Mouse (Mus musculus) G1E (cell line): ENCODE measurements around the gene Dlg5. TPM values are rescaled to one million over a fixed set of nuclear protein-coding genes. Genes with fewer than 3 reads are reported as not detected.

Source experiments
- ATAC-seq: 2 replicates; pipeline ENCODE4 v1.8.0; 2016; ENCODE audit warnings: mild to moderate bottlenecking; ENCODE audit not compliant: insufficient number of reproducible peaks, poor library complexity, low FRiP score, severe bottlenecking; ENCODE audit errors: extremely low read depth
- DNase-seq: peaks from one replicate; pipeline ENCODE4 v3.0.0; 2012; ENCODE audit warnings: low spot score
- H3K27me3 ChIP-seq: 2 replicates; pipeline ENCODE4 v1.6.1; 2012; ENCODE audit warnings: mild to moderate bottlenecking, low read length, inconsistent platforms; ENCODE audit not compliant: insufficient read depth
- H3K36me3 ChIP-seq: replicated peaks from 2 replicates; pipeline ENCODE3; 2012; ENCODE audit warnings: mild to moderate bottlenecking, inconsistent platforms
- H3K4me1 ChIP-seq: 2 replicates; pipeline ENCODE4 v1.6.1; 2012; ENCODE audit warnings: low read depth, low read length, inconsistent platforms, mixed read lengths; ENCODE audit not compliant: insufficient read depth
- H3K4me3 ChIP-seq: 2 replicates; pipeline ENCODE4 v1.5.1; 2012; ENCODE audit warnings: low read depth, mild to moderate bottlenecking, inconsistent platforms, low read length, moderate library complexity, mixed read lengths
- H3K9me3 ChIP-seq: replicated peaks from 2 replicates; pipeline ENCODE4 v1.6.1; 2012; ENCODE audit warnings: inconsistent platforms
- CTCF ChIP-seq: IDR thresholded peaks from 2 replicates; pipeline ENCODE4 v1.5.1; 2012; ENCODE audit warnings: low read depth, low read length, inconsistent platforms, mixed read lengths
- GATA1 ChIP-seq: IDR thresholded peaks from 2 replicates; pipeline ENCODE4 v1.6.1; 2012; ENCODE audit warnings: borderline replicate concordance, low read length, inconsistent platforms, mixed read lengths
- GATA2 ChIP-seq: IDR thresholded peaks from 2 replicates; pipeline ENCODE4 v1.6.1; 2012; ENCODE audit warnings: low read depth, low read length, inconsistent platforms, borderline replicate concordance
- POLR2AphosphoS5 ChIP-seq: IDR thresholded peaks from 2 replicates; pipeline ENCODE4 v1.6.1; 2012; ENCODE audit warnings: low read depth, low read length, inconsistent platforms; ENCODE audit not compliant: insufficient replicate concordance
- TAL1 ChIP-seq: conservative IDR thresholded peaks from 2 replicates; pipeline ENCODE4 v1.6.1; 2012; ENCODE audit warnings: low read depth, low read length, inconsistent platforms, mixed read lengths
- polyA plus RNA-seq: library from polyadenylated mRNA; stranded (reverse); fragments of >175 nt; gene quantifications from 2 replicates; pipeline ENCODE4 v1.2.3, GENCODE M21; 2012
- total RNA-seq, 2 experiments: library from RNA; stranded (forward) in 1 of 2; stranded (reverse) in 1 of 2; fragments of 200-1000 nt in 1 of 2; fragments of >200 nt in 1 of 2; fragmentation: Nextera tagmentation in 1 of 2; gene quantifications; 2 replicates each; pipeline ENCODE4 v1.2.3; 2014 to 2017

Dlg5 gene
- total and polyA plus RNA-seq, 3 experiments: 2.4 to 22.7 (median 13.6) TPM

- Histone ChIP-seq H3K9me3 (no peaks in the 10 kb centered on the region), H3K4me1 (peaks cover 77% of the 10 kb centered on the region), H3K4me3 (peak overlapping the region; percentile 33; the same call in 1 of the 2 replicates), H3K36me3 (peaks cover 50% of the 10 kb centered on the region), H3K27me3 (no peaks in the 10 kb centered on the region)
- no peak for TF ChIP-seq TAL1
- no peak for TF ChIP-seq POLR2AphosphoS5
- no peak for TF ChIP-seq GATA2
- no peak for TF ChIP-seq GATA1
- no peak for TF ChIP-seq CTCF
- ATAC-seq (no peak), DNase-seq (no peak)
Observed at GRCm38 (mm10) chr14:24136908-24137307, 108.8 kb downstream of the Dlg5 start.

- DNase-seq (no peak), ATAC-seq (no peak)
- H3K4me3 ChIP-seq: no peak overlapping the region
- TF ChIP-seq TAL1 (no peak), GATA1 (no peak), GATA2 (no peak), CTCF (no peak), POLR2AphosphoS5 (no peak)
- peaks cover 60% of the 10 kb centered on the region for H3K4me1 ChIP-seq
- no peaks in the 10 kb centered on the region for H3K27me3 ChIP-seq
- H3K36me3 ChIP-seq: peaks cover 50% of the 10 kb centered on the region
- H3K9me3 ChIP-seq: no peaks in the 10 kb centered on the region
Observed at GRCm38 (mm10) chr14:24134623-24135290, 111.0 kb downstream of the Dlg5 start.

GRCm38 (mm10) chr14:24133801-24134200, 111.9 kb downstream of the Dlg5 start:
- TF ChIP-seq TAL1 (no peak), POLR2AphosphoS5 (no peak), GATA1 (no peak), CTCF (no peak), GATA2 (no peak)
- DNase-seq: no peak
- peaks cover 44% of the 10 kb centered on the region for H3K36me3 ChIP-seq
- H3K4me1 ChIP-seq: peaks cover 50% of the 10 kb centered on the region
- no peaks in the 10 kb centered on the region for H3K9me3 ChIP-seq
- no peak for ATAC-seq
- no peak overlapping the region for H3K4me3 ChIP-seq
- H3K27me3 ChIP-seq: no peaks in the 10 kb centered on the region

- peaks cover 33% of the 10 kb centered on the region for H3K4me1 ChIP-seq
- TF ChIP-seq TAL1 (no peak), CTCF (peak; percentile 62)
- H3K36me3 ChIP-seq: peaks cover 29% of the 10 kb centered on the region
- ATAC-seq (peak; percentile 49; the same call in 1 of the 2 replicates), DNase-seq (peak; percentile 41)
- no peak overlapping the region for H3K4me3 ChIP-seq
- H3K9me3 ChIP-seq: no peaks in the 10 kb centered on the region
- no peaks in the 10 kb centered on the region for H3K27me3 ChIP-seq
Observed at GRCm38 (mm10) chr14:24132092-24132491, 113.6 kb downstream of the Dlg5 start.

GRCm38 (mm10) chr14:24125069-24125468, 120.7 kb downstream of the Dlg5 start:
- H3K9me3 ChIP-seq: no peaks in the 10 kb centered on the region
- no peak overlapping the region for H3K4me3 ChIP-seq
- H3K27me3 ChIP-seq: peaks cover 7% of the 10 kb centered on the region
- H3K36me3 ChIP-seq: no peaks in the 10 kb centered on the region
- no peak for TF ChIP-seq CTCF
- TF ChIP-seq GATA2: no peak
- TF ChIP-seq TAL1: no peak
- no peaks in the 10 kb centered on the region for H3K4me1 ChIP-seq
- DNase-seq: no peak
- no peak for ATAC-seq

GRCm38 (mm10) chr14:24124171-24124570, 121.5 kb downstream of the Dlg5 start:
- H3K4me1 ChIP-seq: no peaks in the 10 kb centered on the region
- ATAC-seq: no peak

More at GRCm38 (mm10) chr14:24124171-24124570, 121.5 kb downstream of the Dlg5 start:
- H3K27me3 ChIP-seq: peaks cover 10% of the 10 kb centered on the region
- no peaks in the 10 kb centered on the region for H3K36me3 ChIP-seq
- DNase-seq: no peak
- TF ChIP-seq CTCF (no peak), GATA1 (no peak), POLR2AphosphoS5 (no peak), TAL1 (no peak), GATA2 (no peak)
- no peaks in the 10 kb centered on the region for H3K9me3 ChIP-seq
- no peak overlapping the region for H3K4me3 ChIP-seq
